Mouse (Mus musculus): ENCODE results near the gene Rad51d. TPM values are rescaled to one million over a fixed set of nuclear protein-coding genes. Genes with fewer than 3 reads are reported as not detected.

The Rad51d gene
- 19.3 TPM for polyA plus RNA-seq (2015; fragmentation: Illumina TruSeq; extraction: RNeasy Lipid Tissue Mini Kit (QIAGEN cat#74804); ENCODE audit: low read depth, low replicate concordance)

DNA sequence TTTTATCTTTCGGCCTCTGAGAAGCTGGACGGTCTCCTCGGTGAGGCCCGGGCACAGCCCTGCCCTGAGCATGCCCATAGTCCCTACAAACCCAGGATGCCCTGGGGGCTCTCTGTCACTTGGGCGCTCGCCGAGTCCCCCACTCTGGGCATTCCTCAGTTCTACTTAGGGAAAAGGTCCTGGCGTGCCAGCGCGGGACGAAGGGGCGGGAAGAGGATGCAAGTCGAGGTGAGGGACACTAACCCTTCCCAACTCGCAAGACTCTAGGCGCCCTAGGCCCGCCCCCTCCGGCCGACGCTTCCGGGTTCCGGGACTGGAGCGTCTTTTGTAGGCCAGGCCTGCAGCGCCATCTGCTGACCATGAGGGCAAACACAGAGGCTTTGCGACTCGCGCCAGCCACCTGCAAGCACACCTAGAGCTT, at the start of gene Rad51d:
TSS of gene Rad51d (minus strand) at position 273 of the 421 bp plus-strand sequence.

DNA sequence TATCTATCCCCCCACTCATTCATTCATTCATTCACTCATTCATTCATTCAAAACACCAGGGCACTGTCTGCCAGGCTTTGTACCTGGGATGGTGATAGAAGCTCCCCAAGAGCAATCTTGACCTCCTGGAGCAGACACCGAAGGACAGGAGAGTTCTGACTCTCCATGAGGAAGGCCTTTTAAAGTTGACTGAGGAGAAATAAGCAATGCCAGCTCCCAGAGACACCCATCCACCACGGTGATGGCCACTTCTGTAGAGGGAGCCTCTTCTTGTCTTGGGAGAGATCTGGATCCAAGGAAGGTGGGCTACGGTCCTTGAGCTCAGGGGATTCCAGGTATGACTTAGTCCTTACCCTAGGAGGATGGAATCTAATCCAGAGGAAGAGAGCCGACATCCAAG, 19.8 kb upstream of the Rad51d start, which contains the start of gene Unc45b:
TSS of gene Unc45b (plus strand) at position 301 of the 400 bp plus-strand sequence.

DNA sequence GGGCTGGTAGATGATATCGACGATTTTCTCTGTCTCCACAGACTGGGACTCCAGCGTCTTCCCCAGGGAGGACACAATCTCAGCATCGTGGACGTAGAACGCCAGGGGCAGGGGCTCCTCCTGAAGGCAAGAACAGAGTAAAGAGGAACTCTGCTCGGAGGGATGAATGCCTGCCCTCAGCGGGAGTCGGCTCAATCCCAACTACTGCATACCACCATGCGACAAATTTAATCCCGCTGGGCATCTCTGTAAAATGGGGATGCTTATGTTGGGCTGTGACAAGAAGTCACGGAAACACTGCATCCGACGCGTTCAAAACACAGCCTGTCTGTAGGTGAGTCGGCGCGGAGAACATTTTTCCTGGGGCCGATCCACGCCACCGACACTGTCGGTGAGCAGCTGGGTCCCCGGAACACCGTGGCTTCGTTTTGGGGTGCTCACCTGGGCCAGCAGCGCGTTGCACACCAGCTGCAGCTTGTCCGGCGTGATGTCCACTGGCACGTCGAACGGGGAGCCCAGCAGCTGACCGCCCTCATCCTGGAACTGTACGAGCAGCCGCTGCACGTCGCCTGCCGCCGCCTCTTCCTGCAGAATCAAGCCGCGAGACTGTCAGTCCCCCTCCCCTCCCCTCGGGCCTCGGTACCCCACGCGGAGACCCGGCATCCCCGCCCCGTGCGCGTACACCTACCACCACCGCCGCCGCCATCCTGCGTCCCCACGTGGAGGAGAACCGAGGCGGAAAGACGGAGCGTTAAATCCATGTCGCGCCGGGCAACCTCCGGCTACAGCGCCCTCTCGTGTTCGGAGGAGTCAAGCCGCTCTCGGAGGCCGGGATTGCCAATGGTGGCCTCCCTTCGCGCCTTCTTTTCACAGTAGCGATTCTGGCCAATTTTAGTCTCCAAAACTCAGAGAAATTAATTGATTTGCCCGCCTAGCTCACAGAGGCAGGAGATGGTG, 17.5 kb upstream of the Rad51d start, which contains the start of gene Nle1:
TSS of gene Nle1 (minus strand) at position 761 of the 957 bp plus-strand sequence.

DNA sequence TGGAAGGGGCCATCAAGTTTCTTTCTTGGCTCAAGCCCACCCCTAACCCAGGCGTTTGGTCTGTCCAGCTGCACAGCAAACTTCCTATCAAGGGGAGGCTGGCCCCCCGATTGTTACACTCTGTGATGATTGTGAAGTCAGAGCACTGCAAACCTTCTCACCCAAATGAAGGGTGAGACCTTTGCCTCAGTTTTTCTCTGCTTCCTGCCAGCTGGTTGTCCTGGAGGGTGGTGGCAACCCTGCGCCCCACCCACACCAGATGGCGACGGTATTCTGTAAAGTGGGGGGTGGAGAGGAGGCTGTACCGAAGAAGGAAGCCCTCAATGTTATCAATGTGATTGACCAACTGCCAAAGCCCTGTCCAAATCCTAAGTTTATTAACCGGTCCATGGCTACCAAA, 1.5 kb upstream of the Rad51d start, which contains the start of gene Fndc8:
TSS of gene Fndc8 (plus strand) at position 189 of the 400 bp plus-strand sequence.

DNA sequence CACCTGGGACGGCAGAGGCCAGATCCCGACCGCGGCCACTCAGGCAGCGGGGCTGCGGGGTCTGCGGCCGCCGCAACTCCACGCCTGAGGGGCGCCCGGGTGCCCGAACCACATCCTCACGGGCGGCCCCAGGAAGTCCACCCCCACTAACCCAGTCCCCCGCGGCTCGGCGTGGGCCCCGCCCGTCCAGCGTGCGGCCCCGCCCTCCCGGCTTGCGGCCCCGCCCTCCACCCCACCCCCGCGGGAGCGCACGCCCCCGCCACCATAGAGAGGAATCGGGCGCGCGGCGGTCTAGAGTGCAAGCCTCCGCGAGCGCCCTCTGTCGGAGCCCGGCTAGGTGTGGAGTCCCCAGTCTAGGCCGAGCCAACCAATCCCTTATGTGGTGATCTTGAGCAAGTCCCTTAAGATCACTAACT, 19.4 kb downstream of the Rad51d start, which contains the start of gene Rffl:
TSS of gene Rffl (minus strand) at position 180 of the 416 bp plus-strand sequence.

Other genes with a start within 250 kb of the Rad51d start
- 0.25 TPM for gene Cct6b, start 126.3 kb downstream of the Rad51d start, polyA plus RNA-seq (2015; fragmentation: Illumina TruSeq; extraction: RNeasy Lipid Tissue Mini Kit (QIAGEN cat#74804); ENCODE audit: low read depth, low replicate concordance)
- 11.9 TPM for gene Zfp830, start 126.3 kb downstream of the Rad51d start, polyA plus RNA-seq (2015; fragmentation: Illumina TruSeq; extraction: RNeasy Lipid Tissue Mini Kit (QIAGEN cat#74804); ENCODE audit: low read depth, low replicate concordance)
- gene Lig3, start 109.5 kb downstream of the Rad51d start, polyA plus RNA-seq (2015; fragmentation: Illumina TruSeq; extraction: RNeasy Lipid Tissue Mini Kit (QIAGEN cat#74804); ENCODE audit: low read depth, low replicate concordance), result 23.9 TPM
- 14.3 TPM for gene Rffl, start 19.4 kb downstream of the Rad51d start, polyA plus RNA-seq (2015; fragmentation: Illumina TruSeq; extraction: RNeasy Lipid Tissue Mini Kit (QIAGEN cat#74804); ENCODE audit: low read depth, low replicate concordance)
- not detected for gene Fndc8, start 1.5 kb upstream of the Rad51d start, polyA plus RNA-seq (2015; fragmentation: Illumina TruSeq; extraction: RNeasy Lipid Tissue Mini Kit (QIAGEN cat#74804); ENCODE audit: low read depth, low replicate concordance)
- gene Nle1, start 17.8 kb upstream of the Rad51d start, polyA plus RNA-seq (2015; fragmentation: Illumina TruSeq; extraction: RNeasy Lipid Tissue Mini Kit (QIAGEN cat#74804); ENCODE audit: low read depth, low replicate concordance), result 21.1 TPM
- gene Unc45b, start 19.9 kb upstream of the Rad51d start, polyA plus RNA-seq (2015; fragmentation: Illumina TruSeq; extraction: RNeasy Lipid Tissue Mini Kit (QIAGEN cat#74804); ENCODE audit: low read depth, low replicate concordance), result 2.9 TPM
- gene Slfn5, start 60.7 kb upstream of the Rad51d start, polyA plus RNA-seq (2015; fragmentation: Illumina TruSeq; extraction: RNeasy Lipid Tissue Mini Kit (QIAGEN cat#74804); ENCODE audit: low read depth, low replicate concordance), result 3.8 TPM
- 0.28 TPM for gene Slfn9, start 101.2 kb upstream of the Rad51d start, polyA plus RNA-seq (2015; fragmentation: Illumina TruSeq; extraction: RNeasy Lipid Tissue Mini Kit (QIAGEN cat#74804); ENCODE audit: low read depth, low replicate concordance)
- gene Slfn8, start 130.2 kb upstream of the Rad51d start, polyA plus RNA-seq (2015; fragmentation: Illumina TruSeq; extraction: RNeasy Lipid Tissue Mini Kit (QIAGEN cat#74804); ENCODE audit: low read depth, low replicate concordance), result 0.48 TPM
- gene Slfn2, start 174.5 kb upstream of the Rad51d start, polyA plus RNA-seq (2015; fragmentation: Illumina TruSeq; extraction: RNeasy Lipid Tissue Mini Kit (QIAGEN cat#74804); ENCODE audit: low read depth, low replicate concordance), result 3.9 TPM
- not detected for gene Slfn1, start 226.2 kb upstream of the Rad51d start, polyA plus RNA-seq (2015; fragmentation: Illumina TruSeq; extraction: RNeasy Lipid Tissue Mini Kit (QIAGEN cat#74804); ENCODE audit: low read depth, low replicate concordance)

Measured in brain, adult 10 weeks (tissue).